21 mouse cellular contexts compared by ENCODE assay signal in the genomic region with DNA sequence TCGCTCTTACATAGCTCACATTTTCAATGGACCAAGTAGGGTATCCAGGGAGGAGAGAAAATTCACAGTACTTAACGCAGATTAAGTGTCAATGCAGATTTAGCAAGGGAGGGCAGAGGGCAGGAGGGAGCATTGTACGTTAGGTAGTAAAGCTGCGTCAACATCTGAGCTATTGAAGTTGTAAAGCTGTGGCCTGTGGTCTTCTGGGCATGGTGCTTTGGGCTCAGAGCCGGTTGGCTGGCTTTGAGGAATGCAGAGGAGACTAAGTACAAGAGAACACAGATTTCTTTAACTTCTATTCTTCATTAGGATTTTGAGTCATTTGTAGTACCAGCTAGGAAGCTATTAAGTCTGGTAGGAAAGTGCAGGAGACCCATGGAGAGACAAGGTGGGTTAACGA. TPM values are rescaled to one million over a fixed set of nuclear protein-coding genes. Genes with fewer than 3 reads are reported as not detected.
"Had no signal": no experiment of that assay in that cellular context is flagged by ENCODE, and none has a peak within 500 bp of the region (broad histone marks: within the 10 kb centered on the region; RNA-seq: fewer than 3 reads in every experiment).

No protein-coding gene starts in this region.

- H3K4me2 ChIP-seq: lung, embryonic 14.5 days; midbrain, embryonic 12.5 days; neural tube, embryonic 13.5 days; neural tube, embryonic 15.5 days had no signal

- H3K9me3 ChIP-seq: midbrain, embryonic 10.5 days; midbrain, embryonic 12.5 days; neural tube, embryonic 13.5 days; neural tube, embryonic 15.5 days had no signal

- H3K9ac ChIP-seq: lung, embryonic 14.5 days; midbrain, embryonic 12.5 days; neural tube, embryonic 13.5 days; neural tube, embryonic 15.5 days had no signal

- H3K27ac ChIP-seq: midbrain, embryonic 10.5 days; midbrain, embryonic 12.5 days; neural tube, embryonic 13.5 days; neural tube, embryonic 15.5 days had no signal

- H3K27me3 ChIP-seq: midbrain, embryonic 12.5 days; neural tube, embryonic 13.5 days; neural tube, embryonic 15.5 days had no signal

- ATAC-seq: midbrain, embryonic 16.5 days had no signal

- H3K4me3 ChIP-seq: midbrain, embryonic 10.5 days; midbrain, embryonic 12.5 days; myocyte; neural tube, embryonic 13.5 days; neural tube, embryonic 15.5 days had no signal

- DNase-seq: lung, adult 18-20 months; lung, embryonic 14.5 days; lung, postnatal 10 days; midbrain, embryonic 14.5 days; retina, postnatal 1 day; right cerebral cortex, adult 18-20 months; right cerebral cortex, postnatal 25 days; right cerebral cortex, postnatal 4 days; spleen, adult 18-20 months; thymus, adult 18-20 months; thymus, postnatal 14 days; thymus, postnatal 36 days had no signal

RNA-seq across cellular contexts. Expression of gene Rnf151, which starts 2.3 kb away (rescaled TPM):
- polyA plus RNA-seq: neural tube, embryonic 15.5 days; stomach, embryonic 14.5 days had no signal

RNA-seq across cellular contexts. Expression of gene Rpl3l, which starts 12.1 kb away (rescaled TPM):
- polyA plus RNA-seq: lung, embryonic 14.5 days; lung, embryonic 16.5 days; midbrain, embryonic 10.5 days; midbrain, embryonic 12.5 days; midbrain, embryonic 14.5 days; midbrain, embryonic 16.5 days; neural tube, embryonic 11.5 days; neural tube, embryonic 13.5 days had no signal
